Mouse (Mus musculus) adrenal gland, postnatal 4 days (tissue): ENCODE results near the gene Sertad2. TPM values are rescaled to one million over a fixed set of nuclear protein-coding genes. Genes with fewer than 3 reads are reported as not detected.

Source experiments
- DNase-seq, 2 experiments: peaks; one replicate each; pipeline ENCODE4 v3.0.0; 2021 to 2022; ENCODE audit warnings: low spot score in 2 of 2, mixed read lengths in 2 of 2
- total RNA-seq, 2 experiments: library from RNA; stranded (reverse); gene quantifications; 2 replicates each; pipeline ENCODE4 v1.2.3; 2021

Gene Sertad2
- total RNA-seq, 2 experiments from 2014 or later: 18.3 to 22.0 TPM

GRCm38 (mm10) chr11:20544376-20544775 lies 1.3 kb downstream of the Sertad2 start:
- no peak for DNase-seq

- no peak for DNase-seq
Observed at GRCm38 (mm10) chr11:20544801-20545515, 1.9 kb downstream of the Sertad2 start.

- no peak for DNase-seq
Observed at GRCm38 (mm10) chr11:20549481-20549880, 6.4 kb downstream of the Sertad2 start.

GRCm38 (mm10) chr11:20550196-20550595 lies 7.1 kb downstream of the Sertad2 start:
- DNase-seq: no peak

- no peak for DNase-seq
Observed at GRCm38 (mm10) chr11:20552059-20552458, 9.0 kb downstream of the Sertad2 start.

GRCm38 (mm10) chr11:20552758-20553673 lies 10.0 kb downstream of the Sertad2 start:
- DNase-seq: no peak

GRCm38 (mm10) chr11:20555651-20556050 lies 12.6 kb downstream of the Sertad2 start:
- DNase-seq: no peak

GRCm38 (mm10) chr11:20556163-20556911 lies 13.3 kb downstream of the Sertad2 start:
- no peak for DNase-seq

GRCm38 (mm10) chr11:20559236-20559950 lies 16.3 kb downstream of the Sertad2 start:
- DNase-seq: no peak

GRCm38 (mm10) chr11:20559951-20560642 lies 17.0 kb downstream of the Sertad2 start:
- no peak for DNase-seq

- DNase-seq: no peak
Observed at GRCm38 (mm10) chr11:20561323-20562002, 18.4 kb downstream of the Sertad2 start.

- DNase-seq: no peak
Observed at GRCm38 (mm10) chr11:20565057-20565456, 22.0 kb downstream of the Sertad2 start.

GRCm38 (mm10) chr11:20571702-20572413 lies 28.8 kb downstream of the Sertad2 start:
- no peak for DNase-seq

GRCm38 (mm10) chr11:20576046-20576635 lies 33.1 kb downstream of the Sertad2 start:
- no peak for DNase-seq

- no peak for DNase-seq
Observed at GRCm38 (mm10) chr11:20582758-20583157, 39.7 kb downstream of the Sertad2 start.

GRCm38 (mm10) chr11:20585297-20585696 lies 42.2 kb downstream of the Sertad2 start:
- DNase-seq: no peak

- no peak for DNase-seq
Observed at GRCm38 (mm10) chr11:20586180-20586579, 43.1 kb downstream of the Sertad2 start.

GRCm38 (mm10) chr11:20589393-20589792 lies 46.3 kb downstream of the Sertad2 start:
- no peak for DNase-seq

GRCm38 (mm10) chr11:20592010-20592409 lies 49.0 kb downstream of the Sertad2 start:
- DNase-seq: no peak
